In the genomic region with DNA sequence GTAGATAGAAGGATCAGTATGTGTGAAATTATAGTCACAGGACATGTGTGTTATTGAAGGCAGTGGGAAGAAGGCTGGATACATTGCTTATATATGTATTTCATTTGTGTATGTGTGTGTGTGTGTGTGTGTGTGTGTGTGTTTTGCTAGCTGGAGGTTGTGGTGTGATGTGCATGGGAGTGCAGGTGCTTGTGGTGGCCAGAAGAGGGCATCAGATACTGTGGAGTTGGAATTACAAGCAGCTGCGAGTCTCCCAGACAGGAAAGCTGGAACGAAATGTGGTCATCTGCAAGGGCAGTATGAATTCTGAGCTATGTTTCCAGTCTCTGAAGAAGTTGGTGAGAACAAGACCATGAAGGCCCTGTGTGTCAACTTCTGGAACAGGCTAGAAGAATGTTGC, we compare ENCODE assay signal across 31 mouse cellular contexts.
DNase-seq lines count a peak whose midpoint lies in the region; ATAC-seq and TF ChIP-seq lines count a peak whose summit lies in the region.
"Had no signal": no experiment of that assay in that cellular context is flagged by ENCODE, and none has a peak within 500 bp of the region (broad histone marks: within the 10 kb centered on the region; RNA-seq: fewer than 3 reads in every experiment).

No protein-coding gene starts in this region.

- 97% methylated on average over 2 of the region's 2 CpGs for WGBS in intestine, postnatal 0 days
- WGBS in intestine, embryonic 16.5 days = 94% methylated on average over 2 of the region's 2 CpGs
- WGBS in lung, embryonic 16.5 days = 85% methylated on average over 2 of the region's 2 CpGs

- H3K27me3 ChIP-seq in intestine, postnatal 0 days (replicated peaks; ENCODE audit: control insufficient read depth, insufficient read depth, low read length) = no peaks in the 10 kb centered on the region
- H3K27me3 ChIP-seq in intestine, embryonic 16.5 days (replicated peaks; ENCODE audit: control insufficient read depth, insufficient read depth, low read length) = no peaks in the 10 kb centered on the region
- no peaks in the 10 kb centered on the region for H3K27me3 ChIP-seq in lung, embryonic 16.5 days (ENCODE audit: control insufficient read depth, insufficient read depth, low read depth, low read length)
- H3K27me3 ChIP-seq: embryonic facial prominence, embryonic 13.5 days; forebrain, embryonic 12.5 days; heart, embryonic 15.5 days; hindbrain, embryonic 15.5 days; intestine, embryonic 15.5 days; midbrain, embryonic 15.5 days; neural tube, embryonic 13.5 days had no signal

- no peak overlapping the region for H3K4me3 ChIP-seq in intestine, postnatal 0 days (ENCODE audit: low read depth, low read length)
- H3K4me3 ChIP-seq in intestine, embryonic 16.5 days (ENCODE audit: low read length) = no peak overlapping the region
- H3K4me3 ChIP-seq in lung, embryonic 16.5 days (ENCODE audit: low read length) = no peak overlapping the region
- H3K4me3 ChIP-seq in ES-E14 (ENCODE audit: insufficient read depth in 1 of 2, low read depth in 1 of 2, low read length in 2 of 2, poor library complexity in 1 of 2, severe bottlenecking in 1 of 2) = no peak overlapping the region
- H3K4me3 ChIP-seq: embryonic facial prominence, embryonic 13.5 days; erythroblast, embryonic 14.5 days; forebrain, embryonic 12.5 days; gastrocnemius, adult 2 months; heart, embryonic 15.5 days; hindbrain, embryonic 15.5 days; intestine, embryonic 15.5 days; limb, embryonic 10.5 days; midbrain, embryonic 15.5 days; myocyte; neural tube, embryonic 13.5 days had no signal

- DNase-seq in lung, postnatal 14 days = no peak
- DNase-seq in ES-E14 (ENCODE audit: low read depth, low spot score) = no peak
- DNase-seq in embryo, embryonic 10.5 days (ENCODE audit: low spot score) = no peak
- no peak for DNase-seq in urinary bladder, postnatal 10 days (ENCODE audit: low spot score)
- DNase-seq: adrenal gland, adult 8-10 months; cerebellum, adult 18-20 months; cerebellum, postnatal 14 days; gastrocnemius, adult 2 months; heart, postnatal 36 days; kidney, postnatal 4 days; liver; lung, postnatal 36 days; retina, postnatal 1 day; right cerebral cortex, postnatal 25 days; spleen, adult 18-20 months had no signal

- H3K9me3 ChIP-seq in intestine, postnatal 0 days (ENCODE audit: control insufficient read depth) = no peaks in the 10 kb centered on the region
- H3K9me3 ChIP-seq in intestine, embryonic 16.5 days (ENCODE audit: control insufficient read depth, low read length) = no peaks in the 10 kb centered on the region; the same call in 1 of the 2 replicates
- H3K9me3 ChIP-seq in lung, embryonic 16.5 days (ENCODE audit: control insufficient read depth, low read length) = no peaks in the 10 kb centered on the region; the same call in 1 of the 2 replicates
- H3K9me3 ChIP-seq in ES-E14 (ENCODE audit: control insufficient read depth, insufficient read depth, low read depth, low read length) = no peaks in the 10 kb centered on the region
- H3K9me3 ChIP-seq: hindbrain, embryonic 15.5 days; intestine, embryonic 15.5 days; limb, embryonic 10.5 days; midbrain, embryonic 15.5 days had no signal

- ATAC-seq in intestine, postnatal 0 days = no peak
- no peak for ATAC-seq in intestine, embryonic 16.5 days
- 0 out of 2 replicates have a peak, but pooled peaks have one; percentile 10 for ATAC-seq in lung, embryonic 16.5 days (ENCODE audit: low read depth)
- ATAC-seq in megakaryocyte, adult 5-6 weeks (ENCODE audit: poor library complexity, severe bottlenecking) = peak; percentile 47
- ATAC-seq: activated CD4-positive, CD25-positive, alpha-beta regulatory T cell, adult 4 months; CD4-positive, CD25-positive, alpha-beta regulatory T cell, adult 4 months; intestine, embryonic 15.5 days; midbrain, embryonic 15.5 days had no signal

- H3K27ac ChIP-seq in intestine, postnatal 0 days (ENCODE audit: low read depth, low read length) = no peak overlapping the region
- H3K27ac ChIP-seq in intestine, embryonic 16.5 days (ENCODE audit: low read length) = no peak overlapping the region
- no peak overlapping the region for H3K27ac ChIP-seq in lung, embryonic 16.5 days (ENCODE audit: low read length)
- H3K27ac ChIP-seq in ES-E14 (ENCODE audit: insufficient read depth, low read depth, low read length, poor library complexity, severe bottlenecking) = no peak overlapping the region
- H3K27ac ChIP-seq: embryonic facial prominence, embryonic 13.5 days; forebrain, embryonic 12.5 days; gastrocnemius, adult 2 months; heart, embryonic 15.5 days; hindbrain, embryonic 15.5 days; intestine, embryonic 15.5 days; limb, embryonic 10.5 days; midbrain, embryonic 15.5 days; neural tube, embryonic 13.5 days had no signal

- peak; percentile 20; the same call in 1 of the 2 replicates for TF ChIP-seq CTCF in intestine, postnatal 0 days (IDR thresholded peaks at IDR 0.05; ENCODE audit: low read depth)

- H3K4me2 ChIP-seq in intestine, postnatal 0 days (replicated peaks; ENCODE audit: low read depth) = no peak overlapping the region
- no peak overlapping the region for H3K4me2 ChIP-seq in intestine, embryonic 16.5 days (ENCODE audit: low read depth, low read length)
- H3K4me2 ChIP-seq in lung, embryonic 16.5 days (ENCODE audit: low read depth, low read length) = no peak overlapping the region
- H3K4me2 ChIP-seq: embryonic facial prominence, embryonic 13.5 days; forebrain, embryonic 12.5 days; heart, embryonic 15.5 days; hindbrain, embryonic 15.5 days; intestine, embryonic 15.5 days; midbrain, embryonic 15.5 days; neural tube, embryonic 13.5 days had no signal

- in situ Hi-C loops in ES-E14 (cut with MboI; ENCODE audit: low sequenced_read_pairs in 2 of 2, unreplicated experiment in 2 of 2) = no loop called here

- no peak overlapping the region for H3K9ac ChIP-seq in intestine, postnatal 0 days (ENCODE audit: low read depth, low read length)
- no peak overlapping the region for H3K9ac ChIP-seq in intestine, embryonic 16.5 days (ENCODE audit: low read depth, low read length)
- no peak overlapping the region for H3K9ac ChIP-seq in lung, embryonic 16.5 days (ENCODE audit: low read length)
- H3K9ac ChIP-seq in ES-E14 (ENCODE audit: insufficient read depth, low read depth, low read length, poor library complexity, severe bottlenecking) = no peak overlapping the region
- H3K9ac ChIP-seq: embryonic facial prominence, embryonic 13.5 days; forebrain, embryonic 12.5 days; heart, embryonic 15.5 days; hindbrain, embryonic 15.5 days; intestine, embryonic 15.5 days; midbrain, embryonic 15.5 days; neural tube, embryonic 13.5 days had no signal

- H3K4me1 ChIP-seq in intestine, postnatal 0 days (replicated peaks; ENCODE audit: control insufficient read depth, insufficient read depth, low read length) = no peaks in the 10 kb centered on the region
- no peaks in the 10 kb centered on the region for H3K4me1 ChIP-seq in intestine, embryonic 16.5 days (ENCODE audit: control insufficient read depth, insufficient read depth, low read length)
- no peaks in the 10 kb centered on the region for H3K4me1 ChIP-seq in lung, embryonic 16.5 days (replicated peaks; ENCODE audit: control insufficient read depth, insufficient read depth, low read length)
- no peaks in the 10 kb centered on the region for H3K4me1 ChIP-seq in ES-E14 (ENCODE audit: control insufficient read depth in 2 of 2, insufficient read depth in 2 of 2, low read length in 2 of 2, poor library complexity in 1 of 2)
- H3K4me1 ChIP-seq: embryonic facial prominence, embryonic 13.5 days; forebrain, embryonic 12.5 days; hindbrain, embryonic 15.5 days; intestine, embryonic 15.5 days; limb, embryonic 10.5 days; midbrain, embryonic 15.5 days had no signal

- no peaks in the 10 kb centered on the region for H3K36me3 ChIP-seq in intestine, postnatal 0 days (ENCODE audit: control insufficient read depth, insufficient read depth)
- H3K36me3 ChIP-seq in intestine, embryonic 16.5 days (ENCODE audit: control insufficient read depth, insufficient read depth, low read length) = no peaks in the 10 kb centered on the region
- no peaks in the 10 kb centered on the region for H3K36me3 ChIP-seq in lung, embryonic 16.5 days (ENCODE audit: control insufficient read depth, insufficient read depth, low read length)
- H3K36me3 ChIP-seq in ES-E14 (ENCODE audit: control insufficient read depth, insufficient read depth, low read length, poor library complexity, severe bottlenecking) = no peaks in the 10 kb centered on the region
- H3K36me3 ChIP-seq: embryonic facial prominence, embryonic 13.5 days; forebrain, embryonic 12.5 days; heart, embryonic 15.5 days; hindbrain, embryonic 15.5 days; intestine, embryonic 15.5 days; limb, embryonic 10.5 days; midbrain, embryonic 15.5 days; neural tube, embryonic 13.5 days had no signal

TF ChIP-seq in ES-E14, 5 proteins besides CTCF, POLR2A, EP300 and RAD21:
- TF ChIP-seq HCFC1 (IDR thresholded peaks at IDR 0.05; ENCODE audit: borderline replicate concordance, insufficient read depth, low read length) = no peak
- TF ChIP-seq ZC3H11A (IDR thresholded peaks at IDR 0.05; ENCODE audit: borderline replicate concordance, low read depth, low read length) = peak; percentile 56; the same call in 1 of the 2 replicates

Comparison
In these comparisons a context has a peak if more than half of its experiments do, and no peak if none do; other contexts are left out.
1. ATAC-seq: peak in lung, embryonic 16.5 days (single experiment) and megakaryocyte, adult 5-6 weeks (single experiment); none in intestine, postnatal 0 days (single experiment) and intestine, embryonic 16.5 days (single experiment).